Mouse (Mus musculus): ENCODE results near the gene Ddah1. TPM values are rescaled to one million over a fixed set of nuclear protein-coding genes. Genes with fewer than 3 reads are reported as not detected.

Ddah1 gene
- total RNA-seq, 2 experiments from 2014 or later: not detected

DNA sequence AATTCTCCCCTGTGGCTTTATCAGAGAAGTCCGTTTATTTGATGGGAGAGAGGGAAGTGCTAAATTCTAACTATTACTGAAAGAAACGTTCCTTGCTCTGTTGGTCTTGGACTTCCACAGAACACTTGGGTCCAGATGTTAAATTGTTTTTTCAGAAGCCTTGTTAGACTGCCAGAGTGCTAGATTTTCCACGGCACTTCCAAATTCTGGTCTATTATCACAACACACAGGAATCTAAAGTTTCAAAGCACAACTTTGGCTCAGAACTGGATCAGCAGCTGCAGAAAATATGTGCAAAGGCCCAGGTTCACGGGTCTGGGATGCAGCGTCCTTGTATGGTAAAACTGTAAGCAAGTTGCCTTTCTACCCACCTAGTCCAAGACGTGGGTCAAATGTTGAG lies 43.6 kb downstream of the Ddah1 start:
- ATAC-seq (replicated peaks; ENCODE audit: poor library complexity, severe bottlenecking): no peak

DNA sequence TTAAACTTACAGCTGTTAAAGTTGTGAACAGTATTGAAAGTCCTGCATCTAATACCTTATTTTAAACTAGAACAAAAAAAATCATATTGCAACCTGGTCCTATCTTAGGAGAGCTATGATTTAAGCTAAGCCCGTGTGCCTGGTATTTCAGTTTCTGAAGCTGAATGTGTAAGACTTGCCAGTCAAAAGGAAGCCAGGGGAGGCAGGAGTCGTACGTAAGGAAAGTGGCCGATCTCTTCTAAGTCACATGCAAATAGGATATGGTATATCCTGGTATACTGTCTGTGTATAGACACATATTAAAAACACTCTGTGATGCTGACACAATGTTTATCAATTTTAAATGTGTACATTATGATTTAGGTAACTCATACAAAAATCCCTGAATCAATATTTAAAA lies 47.4 kb downstream of the Ddah1 start:
- no peak for ATAC-seq (replicated peaks; ENCODE audit: poor library complexity, severe bottlenecking)

DNA sequence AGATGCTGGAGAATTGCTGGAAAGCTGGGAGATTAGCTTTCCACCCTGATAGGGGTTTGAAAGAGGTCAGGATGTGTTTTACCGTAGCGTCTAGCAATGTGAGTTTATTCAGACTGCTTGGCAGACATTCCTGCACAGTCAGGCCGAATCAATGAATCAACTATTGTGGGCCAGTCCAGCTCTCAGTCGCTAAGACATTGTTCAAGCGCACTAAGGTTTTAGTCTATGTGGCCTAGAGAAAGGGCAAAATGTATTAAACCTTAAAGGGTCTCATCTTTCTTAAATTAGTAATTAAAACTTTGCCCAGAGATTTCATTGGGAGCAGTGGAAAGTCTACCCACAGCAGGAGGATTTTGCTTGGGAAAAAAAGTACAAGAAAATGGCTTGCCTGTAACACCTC lies 48.0 kb downstream of the Ddah1 start:
- ATAC-seq (replicated peaks; ENCODE audit: poor library complexity, severe bottlenecking): no peak

DNA sequence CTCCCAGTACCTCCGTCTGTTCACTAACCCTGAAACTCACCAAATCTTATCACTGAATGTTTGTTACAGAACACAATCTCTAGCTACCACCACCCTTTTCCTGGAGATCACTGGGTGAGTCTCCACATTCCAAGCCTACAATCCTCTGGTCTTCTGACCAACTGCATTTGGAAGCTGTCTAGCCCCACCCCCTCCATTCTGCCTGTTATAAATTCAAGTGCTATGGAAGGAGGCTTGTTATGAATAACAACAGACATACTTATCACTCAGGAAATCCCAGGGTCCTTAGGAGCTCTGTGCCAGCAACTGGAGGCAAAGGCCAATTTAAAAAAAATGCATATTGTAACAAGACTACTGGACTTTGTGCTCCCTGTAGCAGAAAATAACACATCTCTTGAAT lies 58.3 kb downstream of the Ddah1 start:
- no peak for ATAC-seq (replicated peaks; ENCODE audit: poor library complexity, severe bottlenecking)

DNA sequence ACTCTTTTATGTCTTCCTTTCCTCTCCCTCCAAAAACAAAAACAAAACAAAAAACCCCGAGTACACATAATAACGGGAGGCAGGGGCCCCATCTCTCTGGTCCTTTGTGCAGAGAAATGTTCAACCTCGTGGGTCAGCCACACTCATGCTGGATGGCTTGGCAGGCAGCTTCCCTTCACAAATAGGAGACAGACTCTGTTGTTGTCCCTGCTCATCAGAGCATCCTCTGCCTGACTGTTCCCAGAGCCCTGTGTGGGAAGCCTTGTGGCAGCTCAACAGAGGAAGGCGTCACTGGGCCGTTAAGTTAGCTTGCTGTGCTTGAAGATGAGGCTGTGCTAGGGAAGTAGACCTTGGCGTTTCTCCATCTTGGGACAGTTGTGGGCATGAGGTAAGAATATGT lies 58.8 kb downstream of the Ddah1 start:
- no peak for ATAC-seq (replicated peaks; ENCODE audit: poor library complexity, severe bottlenecking)

DNA sequence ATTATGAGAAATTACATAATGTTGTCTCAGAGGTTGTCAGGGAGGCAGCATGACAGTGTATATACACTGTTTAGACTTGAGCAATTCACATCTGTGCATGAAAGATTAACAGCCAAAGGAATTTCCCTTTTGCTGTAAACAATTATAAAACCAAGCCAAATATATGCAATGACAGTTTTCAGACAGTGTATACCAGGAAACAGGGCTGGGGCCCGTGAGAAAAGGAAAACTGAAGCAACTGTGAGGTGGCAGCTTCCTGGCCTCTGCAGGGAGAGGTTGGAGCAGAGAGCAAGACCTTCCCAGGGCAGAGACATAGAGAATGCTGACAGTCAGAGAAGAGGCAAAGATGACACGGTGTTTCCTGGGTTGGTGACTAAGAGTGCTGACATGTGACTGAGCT lies 62.0 kb downstream of the Ddah1 start:
- ATAC-seq (replicated peaks; ENCODE audit: poor library complexity, severe bottlenecking): no peak

DNA sequence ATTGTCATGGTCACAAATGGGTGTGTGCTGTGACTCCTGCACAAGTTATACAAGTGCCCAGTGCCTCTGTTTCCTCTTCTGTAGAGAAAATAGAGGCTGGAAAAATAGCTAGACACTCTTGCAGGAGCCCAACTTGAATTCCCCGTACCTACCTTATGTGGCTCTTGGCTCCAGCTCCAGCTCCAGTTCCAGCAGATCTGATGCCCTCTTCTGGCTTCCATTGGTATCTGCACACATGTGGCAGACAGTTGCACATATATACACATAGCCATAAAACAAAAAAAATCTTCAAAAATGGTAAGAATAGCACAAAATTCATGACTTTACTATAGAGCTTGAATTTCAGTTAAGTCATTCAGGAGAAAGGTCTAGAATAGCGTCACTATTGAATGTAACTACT lies 62.5 kb downstream of the Ddah1 start:
- ATAC-seq (replicated peaks; ENCODE audit: poor library complexity, severe bottlenecking): no peak

DNA sequence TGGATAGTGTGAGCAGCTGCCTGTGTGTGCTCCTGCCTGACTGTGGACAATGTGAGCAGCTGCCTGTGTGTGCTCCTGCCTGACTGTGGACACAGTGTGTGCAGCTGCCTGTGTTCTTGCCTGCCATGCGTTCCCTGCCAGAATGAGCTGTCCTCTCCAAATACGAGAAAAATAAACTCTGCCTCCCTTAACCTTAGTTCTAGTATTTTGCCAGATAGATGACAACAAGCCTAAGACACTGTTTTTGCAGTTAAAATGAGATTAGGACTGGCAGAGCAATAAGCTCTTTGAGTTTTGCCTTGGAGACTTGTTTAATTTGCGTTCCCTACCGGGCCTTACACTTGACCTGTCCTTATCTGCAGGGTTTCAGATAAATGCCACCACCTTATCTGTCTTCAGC lies 63.7 kb downstream of the Ddah1 start:
- no peak for ATAC-seq (replicated peaks; ENCODE audit: poor library complexity, severe bottlenecking)

DNA sequence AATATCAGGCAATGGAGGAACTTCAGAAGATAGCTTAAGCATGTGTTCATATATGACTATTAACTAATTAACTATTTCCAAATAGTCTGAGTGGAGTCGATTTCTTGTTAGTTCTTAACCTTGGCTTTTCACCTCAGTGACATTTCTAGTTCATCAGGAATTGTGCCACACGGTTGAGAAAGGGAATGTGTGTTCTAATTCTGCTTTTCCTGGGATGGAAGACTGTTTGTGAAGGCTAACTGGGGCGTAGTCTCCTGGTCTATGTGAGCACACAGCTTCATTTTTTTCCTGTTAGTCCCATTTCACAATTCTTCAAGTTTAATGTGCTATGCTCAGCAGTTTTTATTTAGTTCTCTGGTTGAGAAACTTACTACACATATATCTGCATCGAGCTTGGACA lies 65.2 kb downstream of the Ddah1 start:
- ATAC-seq (replicated peaks; ENCODE audit: poor library complexity, severe bottlenecking): no peak

DNA sequence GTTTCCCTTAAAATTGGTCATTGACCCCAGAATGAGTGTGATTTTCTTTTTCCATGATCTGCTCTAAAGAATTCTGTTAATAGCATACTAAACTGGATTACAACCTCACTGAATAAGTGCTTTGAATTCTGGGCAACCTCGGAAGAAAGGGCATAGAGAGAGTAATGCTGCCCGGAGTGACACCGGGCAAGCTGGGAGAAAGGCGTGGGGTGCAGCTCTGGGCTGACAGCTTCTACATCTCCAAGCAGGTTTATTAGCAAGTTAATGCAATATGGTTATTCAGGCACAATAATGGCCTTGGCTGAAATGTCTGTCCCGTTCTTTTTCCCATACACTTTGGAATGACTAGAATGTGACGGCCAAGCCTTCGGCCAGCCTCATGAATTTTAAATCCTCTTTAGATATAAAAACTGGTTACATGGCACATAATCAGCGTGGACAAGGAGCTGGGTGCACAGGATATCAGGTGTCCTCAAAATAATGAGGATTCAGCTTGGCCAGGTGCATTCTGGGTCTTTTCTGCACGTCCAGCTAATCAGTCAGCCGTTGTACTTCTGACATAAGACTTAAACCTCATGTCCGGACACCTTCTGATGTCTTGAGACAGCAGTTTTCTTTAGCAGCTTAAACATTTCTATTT lies 67.1 kb downstream of the Ddah1 start:
- ATAC-seq (replicated peaks; ENCODE audit: poor library complexity, severe bottlenecking): no peak

DNA sequence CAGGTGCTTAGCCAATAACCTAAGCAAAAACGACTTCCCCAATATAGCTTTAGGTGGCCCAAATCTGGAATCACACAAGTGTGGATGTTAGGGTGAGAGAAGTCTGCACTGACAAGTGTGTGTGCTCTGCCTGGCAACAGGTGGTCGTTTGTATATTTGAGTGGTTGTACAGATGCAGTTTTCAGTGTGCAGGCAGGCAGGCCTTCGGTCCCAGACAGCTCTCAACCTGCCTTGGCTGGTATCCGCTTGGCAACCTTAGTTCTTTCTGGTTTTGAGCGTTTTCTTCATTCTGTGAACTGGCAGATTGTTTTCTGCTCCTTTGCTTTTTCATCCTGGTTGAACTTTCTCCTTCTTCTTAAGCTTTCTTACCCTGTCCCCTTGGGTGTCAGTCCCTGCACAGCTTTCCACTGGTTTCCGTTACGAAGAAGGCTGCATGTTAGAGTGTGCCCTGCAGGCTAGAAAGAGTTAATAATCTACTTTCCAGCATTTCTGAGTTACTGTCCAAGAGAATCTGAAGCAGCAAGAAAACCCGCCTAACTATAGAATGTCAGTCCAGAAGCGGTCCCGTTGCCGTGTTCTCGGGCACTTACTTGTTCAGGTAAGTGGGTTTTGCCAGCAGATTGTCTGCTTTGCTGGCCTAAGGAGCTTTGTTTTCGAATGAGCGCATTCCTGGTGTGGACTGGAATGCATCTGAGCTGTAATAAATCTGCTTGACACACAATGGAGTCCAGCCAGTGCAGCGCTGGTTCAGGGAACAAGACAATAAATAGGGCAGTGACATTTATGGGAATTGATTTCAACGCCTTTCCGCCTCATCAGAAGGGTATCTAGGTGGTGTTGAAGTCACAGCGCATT lies 68.9 kb downstream of the Ddah1 start:
- ATAC-seq (replicated peaks; ENCODE audit: poor library complexity, severe bottlenecking): no peak

DNA sequence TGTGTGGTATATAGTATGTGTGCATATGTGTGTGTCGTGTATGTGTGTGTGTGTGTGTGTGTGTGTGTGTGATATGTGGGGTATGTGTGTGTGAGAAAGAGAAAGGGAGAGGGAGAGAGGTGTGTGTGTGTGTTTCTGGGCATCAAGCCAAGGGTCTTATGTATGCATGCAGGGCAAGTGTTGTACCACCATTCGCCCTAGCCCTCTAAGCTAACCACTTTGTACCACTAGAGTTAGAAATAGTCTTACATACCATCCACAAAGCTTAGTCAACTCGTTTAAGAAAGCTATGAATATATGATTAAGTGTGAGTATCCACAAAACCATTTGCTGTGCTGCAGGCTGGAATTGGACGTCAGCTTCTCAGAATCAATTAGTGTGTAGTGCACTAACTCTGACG lies 70.4 kb downstream of the Ddah1 start:
- ATAC-seq (replicated peaks; ENCODE audit: poor library complexity, severe bottlenecking): no peak

DNA sequence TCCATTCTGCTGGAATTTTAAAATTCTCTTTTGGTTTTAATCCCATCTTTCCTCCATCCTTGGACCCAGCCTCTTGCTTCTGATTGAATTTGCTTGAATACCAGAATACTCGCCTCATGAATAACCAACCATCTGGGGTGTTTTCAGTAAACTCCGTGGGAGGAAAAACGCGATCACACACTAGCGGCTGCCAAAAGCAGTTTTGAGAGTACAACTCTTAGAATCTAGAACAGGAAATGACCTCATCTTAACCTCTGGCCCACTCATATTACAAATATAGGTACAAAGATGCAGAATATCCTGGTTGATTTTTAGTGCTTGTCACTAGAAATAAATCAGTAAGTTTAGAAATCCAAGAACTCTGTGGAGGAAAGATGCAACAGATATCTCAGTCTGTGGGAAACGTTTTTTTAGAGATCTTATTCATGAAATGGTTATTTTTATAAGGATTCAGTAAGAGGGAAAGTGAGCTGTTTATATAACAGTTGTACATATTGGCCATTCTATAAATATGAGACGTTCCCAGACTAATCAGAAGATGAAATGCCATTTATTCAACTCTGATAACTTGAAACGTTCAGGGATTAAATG lies 75.6 kb downstream of the Ddah1 start:
- ATAC-seq (replicated peaks; ENCODE audit: poor library complexity, severe bottlenecking): no peak

DNA sequence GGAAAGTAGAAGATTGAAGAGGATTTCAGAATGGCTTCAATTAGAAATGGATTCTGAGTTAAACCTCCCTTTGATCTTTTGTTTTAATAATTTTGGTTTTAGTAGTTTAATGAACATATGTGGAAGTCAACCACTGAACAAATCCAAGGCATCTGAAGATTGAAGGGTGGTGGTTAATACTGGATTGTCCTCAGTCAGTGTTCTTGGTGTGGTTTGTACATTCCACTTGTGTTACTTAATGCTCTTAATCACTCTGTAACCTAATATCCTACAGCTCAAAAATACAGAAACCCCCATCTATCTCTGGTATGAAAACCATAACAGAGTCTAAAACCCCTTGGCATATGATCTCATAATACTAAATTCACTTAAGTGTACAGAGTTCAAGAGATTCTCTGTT lies 79.8 kb downstream of the Ddah1 start:
- ATAC-seq (replicated peaks; ENCODE audit: poor library complexity, severe bottlenecking): no peak

DNA sequence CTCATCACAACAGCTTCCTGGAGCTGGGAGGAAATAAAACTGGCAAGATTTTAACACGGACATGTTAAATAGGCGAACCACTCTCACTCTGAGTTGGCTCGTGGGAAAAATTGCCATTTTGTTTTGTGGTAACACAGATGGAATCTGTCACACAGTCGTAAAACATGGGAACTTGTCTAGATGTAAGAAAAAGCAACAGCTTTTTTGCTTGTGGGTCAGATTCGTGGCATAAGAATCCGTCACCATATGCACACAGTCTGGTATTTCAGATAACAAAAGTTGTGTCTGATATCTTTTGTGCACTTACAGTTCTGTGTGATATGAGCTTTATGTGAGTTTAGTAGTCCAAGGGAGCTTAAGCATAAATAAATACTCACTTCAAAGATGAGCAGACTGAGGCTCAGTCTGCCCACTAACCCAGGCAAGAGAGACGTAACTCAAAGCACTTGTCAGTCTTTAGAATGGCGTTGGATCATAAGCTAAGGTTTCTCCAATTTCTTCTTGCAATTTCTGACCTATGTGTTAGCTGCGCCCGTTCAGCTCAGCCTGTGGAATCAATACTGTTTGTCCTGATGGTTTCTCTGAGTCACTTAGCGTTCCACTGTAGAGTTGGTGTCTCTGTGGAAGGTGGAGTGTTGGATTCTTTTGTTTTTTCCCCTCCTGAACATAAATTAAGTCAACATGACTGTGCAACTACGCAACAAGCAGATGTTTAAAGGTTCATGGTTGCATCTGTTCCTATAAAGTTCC lies 83.7 kb downstream of the Ddah1 start:
- ATAC-seq (replicated peaks; ENCODE audit: poor library complexity, severe bottlenecking): no peak

DNA sequence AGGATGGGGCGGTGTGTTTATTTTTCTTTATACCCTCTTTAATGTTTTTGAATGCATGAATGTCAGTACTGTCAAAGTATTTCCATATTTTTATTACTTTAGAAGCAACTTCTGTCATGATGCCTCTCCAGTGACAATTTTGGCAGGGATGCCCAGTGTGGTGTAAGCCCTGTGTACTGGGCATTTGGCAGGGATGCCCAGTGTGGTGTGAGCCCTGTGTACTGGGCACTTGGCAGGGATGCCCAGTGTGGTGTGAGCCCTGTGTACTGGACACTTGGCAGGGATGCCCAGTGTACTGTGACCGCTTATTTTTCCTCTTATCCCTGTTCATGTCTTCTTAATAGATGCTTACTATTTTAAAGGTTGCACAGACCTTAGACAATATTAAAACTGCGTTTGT lies 85.4 kb downstream of the Ddah1 start:
- ATAC-seq (replicated peaks; ENCODE audit: poor library complexity, severe bottlenecking): no peak

DNA sequence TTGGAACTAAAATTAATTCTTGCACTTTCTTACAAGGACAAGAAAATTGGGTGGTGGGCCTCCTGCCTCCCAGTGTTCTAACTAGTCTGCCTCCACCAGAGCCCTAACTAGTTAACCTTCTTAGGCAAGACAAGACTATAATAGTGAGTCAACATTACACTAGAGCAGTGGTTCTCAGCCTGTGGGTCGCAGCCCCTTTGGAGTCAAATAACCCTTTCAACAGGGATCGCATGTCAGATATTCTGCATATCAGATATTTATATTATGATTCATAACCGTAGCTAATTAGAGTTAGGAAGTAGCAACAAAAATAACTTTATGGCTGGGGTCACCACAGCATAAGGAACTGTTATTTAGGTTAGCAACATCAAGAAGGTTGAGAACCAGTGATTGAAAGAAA lies 86.4 kb downstream of the Ddah1 start:
- no peak for ATAC-seq (replicated peaks; ENCODE audit: poor library complexity, severe bottlenecking)

DNA sequence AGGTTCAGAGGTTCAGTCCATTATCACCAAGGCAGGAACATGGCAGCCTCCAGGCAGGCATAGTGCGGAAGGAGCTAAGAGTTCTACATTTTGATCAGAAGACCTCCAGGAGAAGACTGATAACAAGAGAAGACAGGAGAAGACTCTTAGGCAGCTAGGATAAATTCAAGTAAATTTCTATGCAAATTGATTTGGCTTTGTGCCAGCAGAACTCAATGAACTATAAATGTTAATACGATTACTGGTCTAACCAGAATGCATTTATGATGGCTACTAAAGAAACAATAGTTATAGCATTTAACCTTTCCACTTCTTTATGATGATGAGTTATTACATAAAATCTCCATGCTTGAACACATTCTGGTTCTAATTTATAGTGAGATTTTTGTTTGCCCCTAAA lies 87.8 kb downstream of the Ddah1 start:
- ATAC-seq (replicated peaks; ENCODE audit: poor library complexity, severe bottlenecking): no peak

DNA sequence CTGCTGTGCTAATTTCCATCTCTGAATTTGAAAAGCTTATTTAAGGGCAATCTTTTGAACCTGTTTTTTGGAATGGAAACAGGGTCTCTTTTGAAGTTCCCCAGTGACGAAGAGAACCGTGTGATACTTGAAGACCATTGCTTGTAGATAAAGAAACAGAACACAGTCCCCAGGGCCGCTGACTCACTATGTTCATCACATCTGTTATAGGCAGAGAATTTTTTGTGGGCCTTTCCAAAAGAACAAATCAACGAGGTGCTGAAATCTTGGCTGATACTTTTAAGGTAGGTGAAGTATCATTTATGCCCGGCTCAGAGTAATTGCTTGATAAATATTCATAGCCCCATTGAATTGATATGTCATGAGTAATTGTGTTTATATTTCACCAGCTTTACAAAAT lies 93.6 kb downstream of the Ddah1 start:
- no peak for ATAC-seq (replicated peaks; ENCODE audit: poor library complexity, severe bottlenecking)

DNA sequence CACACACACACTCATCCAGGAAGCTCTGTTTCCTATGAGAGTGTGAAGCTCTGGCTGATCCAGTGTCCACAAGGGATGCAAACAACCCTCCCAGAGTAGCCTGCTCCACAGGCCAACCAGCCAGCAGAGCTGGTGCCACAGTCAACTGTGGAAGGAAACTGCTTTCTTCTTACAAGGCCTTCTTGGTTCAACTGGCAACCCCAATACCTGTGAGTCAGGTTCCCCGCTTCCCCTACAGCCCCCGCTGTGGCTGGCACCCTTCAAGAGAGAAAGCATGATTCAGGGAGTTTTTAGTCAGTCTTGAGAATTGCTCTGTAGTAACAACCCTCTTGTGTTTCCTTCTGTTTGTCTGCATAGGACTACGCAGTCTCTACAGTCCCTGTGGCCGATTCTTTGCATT lies 94.3 kb downstream of the Ddah1 start:
- no peak for ATAC-seq (replicated peaks; ENCODE audit: poor library complexity, severe bottlenecking)

DNA sequence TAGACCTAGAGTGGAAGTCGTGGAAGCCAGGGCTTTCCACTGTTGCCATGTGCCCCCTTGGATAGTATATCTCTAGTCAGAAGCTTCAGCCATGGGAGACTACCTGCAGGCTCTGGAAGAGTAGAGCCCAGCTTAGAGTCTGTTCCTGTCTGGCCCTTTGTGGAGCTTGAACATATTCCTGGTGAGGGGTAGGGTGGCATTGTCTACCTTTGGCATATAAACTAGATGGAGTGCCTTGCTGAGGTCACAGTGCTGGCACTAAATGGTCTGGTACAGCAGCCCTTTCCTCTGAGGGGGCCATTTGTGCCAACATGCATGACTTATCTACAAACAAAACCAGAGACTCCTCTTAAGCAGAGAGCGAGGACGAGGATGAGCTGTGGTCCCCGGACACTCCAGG lies 95.2 kb downstream of the Ddah1 start:
- ATAC-seq (replicated peaks; ENCODE audit: poor library complexity, severe bottlenecking): no peak
